Mouse (Mus musculus): ENCODE data around the gene Rffl.

GRCm38 (mm10) chr11:82852958-82853357 is 18.1 kb downstream of the Rffl start:
- TF ChIP-seq CTCF (IDR thresholded peaks at IDR 0.05; ENCODE audit: control insufficient read depth, insufficient read depth, insufficient read length) (no peak), FOSL1 (IDR thresholded peaks at IDR 0.05; ENCODE audit: insufficient read depth, low read length, poor library complexity, severe bottlenecking) (no peak), USF1 (IDR thresholded peaks at IDR 0.05; ENCODE audit: low read depth) (no peak), MAX (IDR thresholded peaks at IDR 0.05) (no peak)

All from C2C12 (cell line).